Mouse (Mus musculus): ENCODE data around the gene Mrps27.

GRCm38 (mm10) chr13:99444880-99445279 lies 100.3 kb downstream of the Mrps27 start:
- TF ChIP-seq EP300 (optimal IDR thresholded peaks at IDR 0.05) (no peak), CTCF (IDR thresholded peaks at IDR 0.05; ENCODE audit: low read depth) (no peak)

Measured in stomach, postnatal 0 days (tissue).